Mouse (Mus musculus): ENCODE measurements at regions not wholly inside any gene's neighbourhood (a gene's known extent, or its start where the extent isn't known, plus 50 kb on each side); places are given as distances from the start of the nearest gene placed in this dataset.

DNA sequence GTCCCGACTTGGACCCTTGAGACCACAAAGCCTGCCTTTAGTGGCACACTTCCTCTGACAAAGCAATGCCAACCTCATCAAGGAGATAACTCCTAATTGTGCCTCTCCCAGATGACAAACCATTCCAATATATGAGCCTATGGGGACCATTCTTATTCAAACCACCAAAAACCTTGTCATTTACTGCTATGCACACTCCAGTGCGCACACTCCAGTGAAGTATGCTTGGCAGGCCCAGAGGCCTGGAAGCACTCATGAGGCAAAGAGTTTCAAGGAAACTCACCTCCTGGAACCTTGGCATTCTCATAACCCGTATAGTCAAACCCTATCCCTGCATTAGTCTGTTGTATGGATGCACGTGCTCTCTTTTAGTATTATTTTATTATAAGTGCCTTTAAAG is 669.7 kb upstream of the Chrm3 start:
- TF ChIP-seq CTCF (conservative IDR thresholded peaks at IDR 0.05; ENCODE audit: low read length) (no peak), NANOG (IDR thresholded peaks at IDR 0.05; ENCODE audit: borderline replicate concordance, low read length) (no peak), POU5F1 (IDR thresholded peaks at IDR 0.05; ENCODE audit: borderline replicate concordance, low read length) (no peak)
